Mouse (Mus musculus): Measurements from ENCODE around the gene Nedd8. TPM values are rescaled to one million over a fixed set of nuclear protein-coding genes. Genes with fewer than 3 reads are reported as not detected.
A peak's percentile ranks its signal among the peaks of the same experiment; 100 is the strongest.

Gene Nedd8
- 243 and 245 TPM in 2 replicates for polyA plus RNA-seq (2012; ENCODE audit: insufficient read depth, insufficient read length, missing spikeins)

DNA sequence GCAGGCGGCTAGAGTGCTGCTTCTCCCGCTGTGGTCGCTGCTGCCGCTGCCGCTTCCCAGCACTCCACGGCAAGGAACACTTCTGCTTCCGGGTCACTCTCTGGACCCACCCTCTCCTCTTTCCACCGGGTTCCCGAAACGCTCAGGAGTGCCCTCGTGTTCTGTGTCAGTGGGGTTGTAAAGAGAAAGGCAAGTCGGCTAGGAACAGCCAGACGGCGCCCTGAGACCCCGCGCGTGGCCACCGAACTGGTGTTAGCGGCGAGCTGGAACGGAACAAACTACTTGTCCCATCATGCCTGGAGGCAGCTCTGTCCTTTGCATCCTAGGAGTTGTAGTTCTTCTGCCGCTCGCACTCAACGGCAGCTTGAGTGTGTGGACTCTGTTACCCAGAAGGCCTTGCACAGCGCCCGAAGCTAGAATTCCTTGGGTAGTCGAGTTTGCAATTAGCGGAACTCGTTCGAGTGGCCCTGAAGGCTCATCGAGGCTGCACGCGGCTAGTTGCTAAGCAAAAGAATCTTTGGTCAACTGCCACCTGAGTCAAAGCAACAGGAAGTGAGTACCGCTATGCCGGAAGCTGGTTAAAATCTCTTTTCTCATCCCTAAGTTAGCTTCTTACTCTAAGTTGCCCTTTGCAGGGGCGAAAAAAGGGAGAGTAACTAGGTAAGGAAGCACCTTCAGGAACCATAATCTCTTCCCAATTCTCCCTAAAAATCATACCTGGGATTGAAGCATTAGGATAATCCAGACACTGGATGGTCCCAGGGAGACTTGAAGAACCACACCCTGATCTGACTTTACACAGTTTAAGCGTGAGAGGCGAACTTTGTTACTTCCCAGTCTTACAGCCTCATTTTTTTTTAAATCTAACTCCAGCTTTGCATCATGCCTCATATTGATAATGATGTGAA lies at the start of gene Nedd8, which contains the start of gene Gmpr2:
Nedd8 (minus strand) TSS at position 292 of the 908 bp plus-strand sequence.
Gmpr2 (plus strand) TSS at position 109 of the 908 bp plus-strand sequence.
- Histone ChIP-seq H3K4me1 (ENCODE audit: control insufficient read depth, insufficient read depth, insufficient read length, low read length) (peaks cover 4% of the 10 kb centered on the region; the same call in 1 of the 2 replicates), H3K27ac (replicated peaks; ENCODE audit: low read depth, low read length) (peak within 1 kb of the TSS; percentile 99), H3K4me3 (ENCODE audit: insufficient read depth, low read depth, low read length) (peak within 1 kb of the TSS; percentile 92)

DNA sequence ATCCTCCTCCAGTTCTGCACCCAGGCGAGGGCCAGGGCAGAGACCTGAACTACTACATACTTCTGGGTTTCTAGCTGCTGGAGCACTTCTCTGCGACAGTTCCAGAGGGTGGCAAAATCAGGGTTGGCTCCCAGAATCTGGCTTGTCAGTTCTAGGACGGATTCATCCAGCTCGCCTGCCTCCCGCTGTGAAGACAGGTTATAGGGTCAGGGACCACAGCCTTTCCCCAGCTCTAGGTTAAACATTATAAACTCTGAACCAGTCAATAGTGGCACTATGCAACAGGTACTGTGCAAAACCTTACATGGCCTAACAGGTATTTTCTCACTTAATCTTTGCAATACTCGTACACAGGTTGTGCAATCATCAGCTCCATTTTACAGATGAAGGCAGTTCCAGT lies 49.2 kb upstream of the Nedd8 start:
- H3K27ac ChIP-seq (replicated peaks; ENCODE audit: low read depth, low read length), result no peak overlapping the region

DNA sequence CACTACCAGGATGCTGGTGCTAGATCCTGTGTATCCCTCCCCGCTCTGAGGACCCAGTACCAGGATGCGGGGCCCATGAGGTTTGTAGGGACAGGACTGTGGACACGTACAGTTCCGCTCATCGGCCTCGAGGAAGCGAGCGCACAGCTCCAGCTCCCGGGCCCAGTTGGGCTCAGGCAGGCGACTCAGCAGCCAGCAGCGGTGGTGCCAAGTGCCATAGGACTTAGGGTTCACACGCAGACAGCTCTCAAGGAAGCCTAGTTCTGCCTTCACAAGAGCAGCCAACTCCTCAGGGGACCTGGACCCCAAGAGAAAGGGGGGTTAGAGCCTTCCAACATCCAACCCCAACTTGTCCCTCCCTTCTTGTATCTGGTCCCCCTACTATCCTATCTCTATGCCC lies 48.7 kb upstream of the Nedd8 start:
- no peak overlapping the region for H3K27ac ChIP-seq (replicated peaks; ENCODE audit: low read depth, low read length)
- H3K4me1 ChIP-seq (ENCODE audit: control insufficient read depth, insufficient read depth, insufficient read length, low read length), result peaks cover 2% of the 10 kb centered on the region
- H3K4me3 ChIP-seq (ENCODE audit: insufficient read depth, low read depth, low read length), result no peak overlapping the region

More for the DNA sequence above, 49.2 kb upstream of the Nedd8 start:
- Histone ChIP-seq H3K4me1 (ENCODE audit: control insufficient read depth, insufficient read depth, insufficient read length, low read length) (peaks cover 2% of the 10 kb centered on the region), H3K4me3 (ENCODE audit: insufficient read depth, low read depth, low read length) (peak overlapping the region; percentile 68; the same call in 1 of the 2 replicates)

DNA sequence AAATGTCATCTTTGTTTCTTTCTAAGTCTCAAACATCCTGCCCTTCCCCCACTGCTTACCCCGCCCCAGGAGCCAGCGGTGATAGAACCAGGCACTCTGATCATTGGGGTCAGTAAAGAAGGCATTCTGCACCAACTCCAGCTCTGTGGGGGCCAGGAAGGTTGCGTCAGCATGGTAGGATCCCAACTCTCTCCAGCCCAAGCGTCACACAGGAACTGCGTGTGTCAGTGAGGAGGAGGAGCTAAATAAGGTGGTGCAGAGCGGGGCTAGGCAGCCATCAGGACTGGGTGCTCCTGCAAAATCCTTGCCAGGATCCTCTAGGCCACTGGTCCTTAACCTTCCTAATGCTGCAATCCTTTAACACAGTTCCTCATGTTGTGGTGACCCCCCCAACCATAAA lies 47.8 kb upstream of the Nedd8 start:
- Histone ChIP-seq H3K4me1 (ENCODE audit: control insufficient read depth, insufficient read depth, insufficient read length, low read length) (peaks cover 2% of the 10 kb centered on the region), H3K27ac (replicated peaks; ENCODE audit: low read depth, low read length) (no peak overlapping the region), H3K4me3 (ENCODE audit: insufficient read depth, low read depth, low read length) (no peak overlapping the region)

DNA sequence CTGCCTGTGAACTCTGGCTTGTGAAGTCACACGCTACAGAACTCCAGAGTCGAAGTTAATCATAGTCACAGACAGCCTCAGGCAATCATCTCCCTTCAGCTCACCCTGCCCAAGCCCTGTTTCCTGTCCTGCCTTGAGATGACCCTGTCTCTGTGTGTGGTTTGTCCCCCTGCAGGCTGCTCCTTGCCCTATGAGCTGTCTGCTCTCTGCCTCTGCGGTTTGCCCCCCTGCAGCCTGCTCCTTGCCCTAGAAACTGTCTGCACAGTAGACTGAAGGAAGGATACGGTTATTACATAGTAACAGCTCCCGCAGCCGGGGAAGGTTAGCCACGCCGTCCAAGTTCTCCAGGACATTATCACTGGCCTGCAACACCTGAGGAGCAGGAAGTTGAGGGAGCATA lies 45.0 kb upstream of the Nedd8 start:
- Histone ChIP-seq H3K4me1 (ENCODE audit: control insufficient read depth, insufficient read depth, insufficient read length, low read length) (no peaks in the 10 kb centered on the region; the same call in 1 of the 2 replicates), H3K27ac (replicated peaks; ENCODE audit: low read depth, low read length) (no peak overlapping the region), H3K4me3 (ENCODE audit: insufficient read depth, low read depth, low read length) (no peak overlapping the region)

DNA sequence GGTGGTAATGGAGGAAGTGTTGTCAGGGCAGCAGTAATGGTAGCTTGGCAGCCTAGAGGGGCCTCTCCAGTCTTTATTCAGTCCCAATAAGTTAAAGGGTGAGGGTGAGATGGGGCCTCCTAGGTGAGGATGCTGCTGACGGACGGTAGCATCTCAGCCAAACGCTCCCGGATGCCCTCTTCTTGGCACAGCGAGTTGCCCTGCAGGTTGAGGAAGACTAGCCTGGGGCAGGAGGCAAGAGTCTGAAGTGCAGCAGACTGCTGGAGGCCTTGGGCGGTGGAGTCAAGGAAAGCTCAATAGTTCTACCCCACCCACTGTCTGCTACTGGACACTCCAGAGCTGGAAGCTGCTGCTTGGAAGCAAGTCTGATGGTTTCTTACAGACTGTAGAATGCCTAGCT lies 44.3 kb upstream of the Nedd8 start:
- no peak overlapping the region for H3K27ac ChIP-seq (replicated peaks; ENCODE audit: low read depth, low read length)
- no peaks in the 10 kb centered on the region for H3K4me1 ChIP-seq (ENCODE audit: control insufficient read depth, insufficient read depth, insufficient read length, low read length)
- H3K4me3 ChIP-seq (ENCODE audit: insufficient read depth, low read depth, low read length), result no peak overlapping the region

DNA sequence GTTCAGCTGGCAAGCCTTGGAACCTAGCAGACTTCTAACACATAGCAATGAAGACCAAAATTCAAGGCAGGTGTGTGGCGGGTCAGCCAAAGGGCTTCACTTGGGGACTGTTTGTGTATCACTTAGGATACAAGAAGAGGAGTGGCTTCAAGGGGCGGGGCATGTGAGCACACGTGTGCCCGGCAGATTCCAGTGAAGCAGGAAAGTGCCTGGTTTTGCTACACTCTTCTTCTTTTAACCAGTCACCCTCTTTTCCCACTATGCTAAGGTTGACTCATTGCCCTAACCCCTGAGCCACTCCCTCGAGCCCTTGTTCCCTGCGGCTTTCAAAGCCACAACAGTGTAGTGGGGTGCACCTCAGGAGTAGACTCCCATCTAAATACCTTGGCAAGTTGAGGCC lies 43.0 kb upstream of the Nedd8 start:
- no peak overlapping the region for H3K4me3 ChIP-seq (ENCODE audit: insufficient read depth, low read depth, low read length)
- H3K4me1 ChIP-seq (ENCODE audit: control insufficient read depth, insufficient read depth, insufficient read length, low read length), result no peaks in the 10 kb centered on the region
- H3K27ac ChIP-seq (replicated peaks; ENCODE audit: low read depth, low read length), result no peak overlapping the region

DNA sequence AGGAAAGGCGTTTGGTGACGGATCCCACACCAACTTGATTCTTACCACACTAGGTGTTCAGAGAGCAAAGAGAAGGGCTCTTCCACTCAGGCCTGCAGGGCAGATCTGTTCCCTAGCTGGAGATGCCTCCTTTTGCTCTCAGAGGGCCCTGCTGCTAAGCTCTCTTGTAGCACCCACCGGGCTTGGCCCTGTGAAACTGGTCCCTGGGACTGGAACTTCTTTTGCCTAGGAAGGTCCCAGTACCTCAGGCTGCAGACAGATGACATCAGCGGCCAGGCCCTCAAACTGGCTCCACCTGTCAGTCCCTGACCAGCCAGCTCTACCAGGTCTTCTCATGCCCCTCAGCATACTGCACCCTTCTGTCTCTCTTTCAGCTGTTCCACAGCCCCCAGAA lies 41.8 kb upstream of the Nedd8 start, which contains the start of gene Tgm1:
Tgm1 (minus strand) TSS at position 198 of the 394 bp plus-strand sequence.
- H3K27ac ChIP-seq (replicated peaks; ENCODE audit: low read depth, low read length), result no peak within 1 kb of the TSS
- no peaks in the 10 kb centered on the region for H3K4me1 ChIP-seq (ENCODE audit: control insufficient read depth, insufficient read depth, insufficient read length, low read length)
- peak within 1 kb of the TSS; percentile 36 for H3K4me3 ChIP-seq (ENCODE audit: insufficient read depth, low read depth, low read length)

DNA sequence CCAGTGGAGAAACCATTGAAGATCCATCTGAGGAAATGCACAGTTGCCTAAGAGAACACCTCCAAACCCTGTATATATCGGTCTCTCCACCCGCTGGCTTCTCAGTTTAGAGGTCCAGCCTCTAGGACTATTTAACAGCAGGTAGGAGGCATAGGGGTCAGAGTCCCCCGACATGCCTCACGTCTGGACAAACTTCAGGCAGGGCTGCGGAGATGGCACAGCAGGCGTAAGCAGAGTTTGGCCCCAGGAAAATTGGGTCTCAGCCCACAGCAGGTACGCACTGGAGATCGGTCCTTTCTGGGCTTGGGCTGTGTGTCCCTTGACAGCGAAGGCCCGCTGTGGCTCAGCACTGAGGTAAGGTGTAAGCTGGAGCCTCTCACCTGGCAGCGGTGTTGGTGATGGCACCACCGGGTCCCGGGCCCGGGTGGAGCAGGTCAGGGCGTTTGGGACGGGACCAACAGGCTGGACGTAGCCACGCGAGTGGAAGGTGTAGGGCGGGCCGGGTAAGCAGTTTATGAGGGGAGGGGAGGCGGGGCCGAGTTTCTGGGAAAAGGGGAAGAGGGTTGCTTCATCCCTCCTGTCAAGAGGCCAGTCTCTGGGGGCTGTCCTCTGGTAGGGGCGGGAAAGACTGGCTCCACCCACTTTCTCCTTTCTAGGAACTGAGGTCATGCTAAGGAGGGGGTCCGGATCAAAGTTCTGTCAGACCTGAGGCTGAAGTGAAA lies 41.2 kb upstream of the Nedd8 start:
- Histone ChIP-seq H3K4me1 (ENCODE audit: control insufficient read depth, insufficient read depth, insufficient read length, low read length) (no peaks in the 10 kb centered on the region), H3K27ac (replicated peaks; ENCODE audit: low read depth, low read length) (no peak overlapping the region), H3K4me3 (ENCODE audit: insufficient read depth, low read depth, low read length) (peak overlapping the region; percentile 36)

DNA sequence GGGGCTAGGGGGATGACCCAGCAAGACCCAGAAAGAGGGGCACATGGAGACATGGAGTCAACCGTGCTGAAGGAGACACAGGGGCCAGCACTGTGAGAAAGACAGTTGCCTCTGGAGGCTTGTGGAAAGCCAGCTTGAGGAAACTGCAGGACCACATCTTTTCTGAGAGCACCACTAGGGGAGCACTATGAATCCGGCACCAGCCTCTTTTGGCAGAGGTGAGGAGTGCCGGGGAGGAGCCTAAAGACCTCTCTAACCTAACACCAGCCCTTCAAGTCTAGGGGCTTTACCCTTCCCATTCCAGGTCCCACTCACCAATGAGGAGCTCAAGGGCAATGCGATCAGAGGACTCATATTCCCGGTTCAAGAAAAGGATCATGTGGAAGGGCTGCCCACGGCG lies 39.9 kb upstream of the Nedd8 start:
- H3K4me3 ChIP-seq (ENCODE audit: insufficient read depth, low read depth, low read length), result no peak overlapping the region
- no peaks in the 10 kb centered on the region for H3K4me1 ChIP-seq (ENCODE audit: control insufficient read depth, insufficient read depth, insufficient read length, low read length)
- H3K27ac ChIP-seq (replicated peaks; ENCODE audit: low read depth, low read length), result no peak overlapping the region

DNA sequence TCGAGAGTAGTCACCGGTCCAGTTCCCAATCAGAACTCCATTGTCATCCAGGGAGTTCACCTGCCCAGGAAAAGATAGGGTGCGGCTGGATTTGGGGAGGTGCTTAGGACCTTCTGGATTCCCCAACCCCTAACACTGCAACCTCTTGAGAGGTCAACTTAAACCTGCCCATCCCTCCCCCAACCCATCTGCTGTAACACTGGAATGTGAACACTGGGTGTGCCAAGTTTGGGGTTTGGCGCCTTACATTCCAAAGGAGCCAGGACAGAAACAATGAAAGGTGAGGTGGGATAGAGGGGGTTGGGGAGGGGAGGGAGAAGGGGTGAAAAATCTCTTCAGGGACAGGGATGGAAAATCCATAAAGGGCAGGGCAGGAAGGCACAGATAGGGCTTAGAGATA lies 37.6 kb upstream of the Nedd8 start:
- Histone ChIP-seq H3K4me1 (ENCODE audit: control insufficient read depth, insufficient read depth, insufficient read length, low read length) (no peaks in the 10 kb centered on the region), H3K4me3 (ENCODE audit: insufficient read depth, low read depth, low read length) (no peak overlapping the region), H3K27ac (replicated peaks; ENCODE audit: low read depth, low read length) (no peak overlapping the region)

DNA sequence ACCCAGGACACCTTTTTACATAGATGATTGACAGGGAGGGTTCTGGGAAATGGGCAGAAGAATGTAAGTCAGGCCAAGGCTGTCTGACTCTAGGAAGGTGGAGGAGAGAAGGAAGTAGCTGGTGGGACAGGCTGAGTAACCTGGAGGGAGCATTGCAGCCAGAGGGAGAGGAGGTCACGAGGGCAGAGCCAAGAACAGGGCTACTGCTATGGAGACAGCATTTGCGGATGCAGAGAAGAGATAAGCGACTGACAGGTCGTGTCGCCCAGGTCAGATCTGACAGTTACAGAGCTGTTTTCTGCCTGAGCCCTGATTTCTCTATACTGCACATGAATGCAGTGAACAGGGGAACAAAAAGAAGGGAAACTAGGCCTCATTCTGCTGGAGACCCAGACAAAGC lies 35.5 kb upstream of the Nedd8 start:
- Histone ChIP-seq H3K4me3 (ENCODE audit: insufficient read depth, low read depth, low read length) (no peak overlapping the region), H3K4me1 (ENCODE audit: control insufficient read depth, insufficient read depth, insufficient read length, low read length) (no peaks in the 10 kb centered on the region), H3K27ac (replicated peaks; ENCODE audit: low read depth, low read length) (no peak overlapping the region)

DNA sequence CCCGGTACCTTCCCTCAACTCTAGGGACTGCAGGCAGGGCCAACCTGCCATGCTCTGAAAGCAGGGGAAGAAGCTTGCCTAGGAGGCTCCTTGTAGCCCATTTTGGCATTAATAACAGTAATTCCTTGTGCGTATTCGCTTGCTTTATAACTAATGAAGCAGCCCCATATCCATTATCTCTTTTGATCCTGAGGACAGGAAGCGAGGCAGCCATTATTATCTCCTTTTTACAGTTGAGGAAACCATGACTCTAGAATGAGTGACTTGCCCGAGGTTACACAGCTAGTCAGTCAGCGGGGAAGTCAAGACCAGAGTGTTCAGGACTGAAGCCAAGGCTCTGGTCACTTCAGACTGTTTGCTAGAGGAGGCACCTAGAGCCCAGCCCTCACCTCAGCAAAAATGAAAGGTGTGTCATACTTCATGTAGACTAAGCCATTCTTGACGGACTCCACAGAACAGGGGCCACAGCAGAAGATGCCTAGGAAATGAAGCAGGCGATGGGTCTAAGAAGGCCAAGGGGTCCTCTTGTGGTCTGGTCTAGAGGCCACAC lies 34.2 kb upstream of the Nedd8 start:
- Histone ChIP-seq H3K27ac (replicated peaks; ENCODE audit: low read depth, low read length) (no peak overlapping the region), H3K4me3 (ENCODE audit: insufficient read depth, low read depth, low read length) (no peak overlapping the region), H3K4me1 (ENCODE audit: control insufficient read depth, insufficient read depth, insufficient read length, low read length) (no peaks in the 10 kb centered on the region)

DNA sequence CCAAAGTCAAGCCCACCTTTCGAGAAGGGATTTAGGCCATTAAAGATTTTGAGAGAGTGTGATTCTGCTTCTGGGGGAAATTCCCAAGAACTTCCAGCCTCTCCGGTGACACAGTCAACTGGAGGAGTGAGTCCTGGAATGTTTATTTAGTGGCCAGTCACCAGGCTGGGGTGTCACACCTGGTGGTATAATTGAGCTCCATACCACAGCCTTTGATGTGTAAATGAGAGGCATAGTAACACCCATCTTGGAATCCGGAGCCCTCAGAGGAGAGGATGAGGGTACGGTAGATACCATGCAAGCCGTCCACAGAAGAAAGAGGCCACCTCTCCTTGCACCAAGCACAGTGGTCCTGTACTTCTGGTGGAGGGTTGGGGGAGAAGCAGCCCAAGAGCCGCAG lies 30.8 kb upstream of the Nedd8 start:
- Histone ChIP-seq H3K4me1 (ENCODE audit: control insufficient read depth, insufficient read depth, insufficient read length, low read length) (no peaks in the 10 kb centered on the region), H3K4me3 (ENCODE audit: insufficient read depth, low read depth, low read length) (no peak overlapping the region), H3K27ac (replicated peaks; ENCODE audit: low read depth, low read length) (no peak overlapping the region)

DNA sequence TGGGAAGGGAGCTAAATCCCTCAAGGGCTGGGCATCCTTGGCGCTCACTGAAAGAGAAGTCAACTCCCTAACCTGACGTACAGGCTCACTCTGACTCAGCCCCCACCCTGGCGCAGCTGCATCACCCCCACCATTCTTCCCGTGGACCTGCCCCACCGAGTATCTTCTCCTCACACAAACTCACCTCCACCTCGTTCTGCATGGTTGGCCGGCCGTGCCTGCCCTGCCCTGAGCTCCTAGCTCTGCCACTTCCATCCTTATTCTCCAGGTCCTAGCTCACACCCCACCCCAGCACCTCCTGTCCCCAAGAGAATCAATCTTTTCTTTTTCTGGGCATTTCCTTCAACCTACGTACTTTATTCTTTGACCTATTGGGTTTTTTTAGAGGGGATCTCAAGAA lies 29.2 kb upstream of the Nedd8 start:
- H3K4me1 ChIP-seq (ENCODE audit: control insufficient read depth, insufficient read depth, insufficient read length, low read length), result no peaks in the 10 kb centered on the region
- no peak overlapping the region for H3K4me3 ChIP-seq (ENCODE audit: insufficient read depth, low read depth, low read length)
- H3K27ac ChIP-seq (replicated peaks; ENCODE audit: low read depth, low read length), result no peak overlapping the region
